ENCODE assay signal across 24 mouse cellular contexts in genomic region chr4:70224503-70224902, GRCm38 (mm10).
"Had no signal": no experiment of that assay in that cellular context is flagged by ENCODE, and none has a peak within 500 bp of the region (broad histone marks: within the 10 kb centered on the region; RNA-seq: fewer than 3 reads in every experiment).

No protein-coding gene starts in this region.

- ATAC-seq: intestine, embryonic 16.5 days; liver, embryonic 12.5 days had no signal

- H3K9ac ChIP-seq: heart, embryonic 13.5 days; heart, embryonic 15.5 days; hindbrain, embryonic 13.5 days; kidney, embryonic 15.5 days; limb, embryonic 13.5 days; limb, embryonic 15.5 days; liver, embryonic 12.5 days; liver, embryonic 14.5 days had no signal

- H3K4me2 ChIP-seq: heart, embryonic 11.5 days; heart, embryonic 13.5 days; heart, embryonic 15.5 days; hindbrain, embryonic 13.5 days; kidney, embryonic 15.5 days; limb, embryonic 13.5 days; limb, embryonic 15.5 days; liver, embryonic 12.5 days had no signal

- H3K9me3 ChIP-seq: heart, embryonic 13.5 days; heart, embryonic 15.5 days; hindbrain, embryonic 13.5 days; kidney, embryonic 15.5 days; limb, embryonic 13.5 days; limb, embryonic 15.5 days; liver, embryonic 12.5 days had no signal

- H3K4me1 ChIP-seq: liver, embryonic 12.5 days had no signal

- H3K27ac ChIP-seq: heart, embryonic 13.5 days; heart, embryonic 15.5 days; hindbrain, embryonic 13.5 days; kidney, embryonic 15.5 days; kidney, postnatal 0 days; limb, embryonic 13.5 days; limb, embryonic 15.5 days; liver, embryonic 12.5 days; liver, embryonic 14.5 days had no signal

- DNase-seq: gastrocnemius, postnatal 10 days; gastrocnemius, postnatal 36 days; heart, adult 18-20 months; heart, postnatal 14 days; heart, postnatal 36 days; kidney, adult 11 months; kidney, adult 2 months; kidney, adult 9 months; kidney, postnatal 14 days; kidney, postnatal 36 days; layer of hippocampus, adult 9-11 months; layer of hippocampus, postnatal 36 days; left cerebral cortex, postnatal 4 days had no signal

- H3K27me3 ChIP-seq: heart, embryonic 13.5 days; heart, embryonic 15.5 days; hindbrain, embryonic 13.5 days; kidney, embryonic 15.5 days; limb, embryonic 13.5 days; limb, embryonic 15.5 days; liver, embryonic 12.5 days had no signal

- H3K4me3 ChIP-seq: heart, embryonic 13.5 days; heart, embryonic 15.5 days; hindbrain, embryonic 13.5 days; kidney, embryonic 15.5 days; limb, embryonic 13.5 days; limb, embryonic 15.5 days; liver, embryonic 12.5 days had no signal
